Mouse (Mus musculus): ENCODE measurements around the gene Angptl6.

GRCm38 (mm10) chr9:20878710-20879065 lies 839 bp downstream of the Angptl6 start:
- TF ChIP-seq CTCF (conservative IDR thresholded peaks at IDR 0.05; ENCODE audit: insufficient read depth, insufficient read length, low read depth, low read length) (no peak), POLR2A (IDR thresholded peaks at IDR 0.05; ENCODE audit: low read depth, low read length) (no peak)

Measured in kidney, adult 2 months (tissue).